Mouse (Mus musculus) liver, adult 2 months (tissue): ENCODE measurements around the gene Myh7.

Experiments used
- CTCF ChIP-seq: fragments of 200-500 bp; IDR thresholded peaks from 2 replicates; pipeline ENCODE4 v1.5.1; 2011; ENCODE audit warnings: low read depth, low read length, control low read depth
- POLR2A ChIP-seq: fragments of 200-500 bp; IDR thresholded peaks from 2 replicates; pipeline ENCODE4 v1.6.1; 2011; ENCODE audit warnings: low read length, control low read depth; ENCODE audit not compliant: insufficient read depth; ENCODE audit errors: extremely low read depth

DNA sequence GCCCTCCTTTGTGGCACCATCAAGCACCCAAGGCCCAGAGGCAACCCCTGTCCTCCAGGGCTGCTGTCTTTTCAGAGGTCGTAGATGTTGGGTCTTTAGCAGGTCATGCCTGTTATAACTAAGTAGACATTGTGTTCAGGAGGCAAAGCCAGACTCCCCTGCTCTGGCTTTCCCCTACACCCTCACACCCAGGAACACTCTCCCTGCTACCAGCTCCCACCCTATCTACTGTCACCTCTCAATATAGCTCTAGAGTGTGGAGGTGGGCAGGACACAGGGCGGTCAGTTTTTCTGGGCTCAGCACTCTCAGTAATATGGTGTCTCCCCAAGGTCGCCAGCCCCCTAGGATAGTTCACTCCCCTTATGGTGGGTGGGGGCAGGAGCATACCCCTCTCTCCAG, 26.6 kb downstream of the Myh7 start:
- TF ChIP-seq CTCF (no peak), POLR2A (no peak)
